Mouse (Mus musculus): ENCODE measurements around the gene Zfp607b. TPM values are rescaled to one million over a fixed set of nuclear protein-coding genes. Genes with fewer than 3 reads are reported as not detected.

The Zfp607b gene
- polyA plus RNA-seq, 1 experiment from 2014 or later = 16.7 TPM

DNA sequence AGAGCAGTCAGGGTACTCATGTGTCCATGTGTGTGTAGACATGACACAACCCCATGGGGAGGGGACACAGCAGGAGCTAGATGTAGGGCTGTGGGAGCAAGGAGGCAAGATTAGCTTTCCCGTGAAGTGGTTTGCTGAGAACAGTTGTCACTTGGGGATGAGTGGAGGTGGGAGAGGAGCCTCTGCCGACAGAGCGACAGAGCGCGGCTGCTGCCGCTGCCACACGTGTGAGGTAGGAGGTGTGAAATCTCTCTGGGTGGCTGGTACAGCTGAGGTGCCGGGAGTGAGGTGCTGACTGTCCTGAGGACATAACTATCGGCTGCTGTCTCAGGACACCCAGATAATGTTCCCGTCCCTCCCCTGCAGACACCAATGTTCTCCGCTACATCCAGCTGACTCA, 33.6 kb upstream of the Zfp607b start:
- Histone ChIP-seq H3K27me3 (ENCODE audit: control insufficient read depth, insufficient read depth, low read depth, low read length) (no peaks in the 10 kb centered on the region), H3K36me3 (ENCODE audit: control insufficient read depth, insufficient read depth, low read length) (peaks cover 11% of the 10 kb centered on the region), H3K4me1 (ENCODE audit: control insufficient read depth, insufficient read depth, low read length) (peaks cover 25% of the 10 kb centered on the region), H3K4me3 (ENCODE audit: low read depth, low read length) (no peak overlapping the region), H3K9ac (ENCODE audit: low read depth, low read length) (no peak overlapping the region), H3K9me3 (replicated peaks; ENCODE audit: control insufficient read depth, low read length, poor library complexity, severe bottlenecking) (no peaks in the 10 kb centered on the region), H3K4me2 (ENCODE audit: low read length) (peak overlapping the region; percentile 64; the same call in 1 of the 2 replicates), H3K27ac (ENCODE audit: low read length) (no peak overlapping the region)
- WGBS = 75% methylated on average over 11 of the region's 11 CpGs
- no peak for ATAC-seq

DNA sequence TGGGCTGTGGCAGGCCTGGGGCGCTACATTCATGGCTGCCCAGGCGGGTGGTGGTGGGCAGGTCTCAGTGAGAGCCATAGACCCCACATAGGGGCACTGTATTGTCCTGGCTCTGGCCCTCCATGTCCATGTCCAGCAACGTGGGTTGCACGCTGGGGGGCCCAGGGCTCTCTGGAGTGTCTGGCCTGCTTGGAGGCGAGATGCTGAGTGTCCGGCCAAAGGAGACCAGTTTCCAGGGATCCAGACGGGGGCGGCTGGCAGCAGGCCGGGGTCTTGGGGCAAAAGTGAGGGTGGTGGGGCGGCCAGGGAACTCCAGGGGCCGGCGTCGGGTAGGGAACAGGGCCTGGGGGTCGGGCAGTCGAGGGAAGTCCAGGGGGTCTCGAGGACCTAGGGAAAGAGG, 32.5 kb upstream of the Zfp607b start:
- Histone ChIP-seq H3K4me1 (ENCODE audit: control insufficient read depth, insufficient read depth, low read length) (peaks cover 23% of the 10 kb centered on the region), H3K27ac (ENCODE audit: low read length) (no peak overlapping the region), H3K4me2 (ENCODE audit: low read length) (no peak overlapping the region), H3K9me3 (replicated peaks; ENCODE audit: control insufficient read depth, low read length, poor library complexity, severe bottlenecking) (no peaks in the 10 kb centered on the region), H3K4me3 (ENCODE audit: low read depth, low read length) (no peak overlapping the region), H3K27me3 (ENCODE audit: control insufficient read depth, insufficient read depth, low read depth, low read length) (no peaks in the 10 kb centered on the region), H3K9ac (ENCODE audit: low read depth, low read length) (no peak overlapping the region), H3K36me3 (ENCODE audit: control insufficient read depth, insufficient read depth, low read length) (peaks cover 18% of the 10 kb centered on the region)
- WGBS = 88% methylated on average over 16 of the region's 16 CpGs
- no peak for ATAC-seq

DNA sequence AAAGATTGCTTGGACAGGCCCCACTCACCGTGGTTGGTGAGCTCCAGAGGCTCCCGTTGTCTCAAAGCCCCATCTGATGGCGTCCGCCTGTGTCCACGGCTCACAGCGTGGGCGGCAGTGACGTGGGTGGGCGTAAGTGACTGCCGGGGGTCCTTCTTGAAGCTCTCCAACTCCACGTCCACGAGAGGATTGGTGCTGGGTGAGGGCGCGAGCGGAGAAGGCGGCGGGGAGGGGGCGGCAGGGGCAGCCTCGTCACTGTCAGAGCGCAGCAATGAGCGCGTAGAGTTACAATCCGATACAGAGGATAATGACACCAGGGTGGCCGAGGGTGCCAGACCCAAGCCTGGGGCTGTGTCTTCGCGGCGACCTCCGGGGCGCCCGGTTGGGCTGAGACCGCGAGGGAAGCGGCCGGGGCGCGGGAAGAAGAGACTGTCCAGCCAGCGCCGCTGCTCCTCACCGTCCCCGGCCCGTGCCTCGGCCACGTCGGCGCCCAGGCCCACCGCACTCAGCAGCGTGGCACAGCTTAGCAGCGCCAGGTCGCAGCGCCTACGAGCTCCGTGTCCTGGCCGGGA, 31.2 kb upstream of the Zfp607b start:
- Histone ChIP-seq H3K4me3 (ENCODE audit: low read depth, low read length) (no peak overlapping the region), H3K4me2 (ENCODE audit: low read length) (no peak overlapping the region), H3K4me1 (ENCODE audit: control insufficient read depth, insufficient read depth, low read length) (peaks cover 21% of the 10 kb centered on the region), H3K9me3 (replicated peaks; ENCODE audit: control insufficient read depth, low read length, poor library complexity, severe bottlenecking) (no peaks in the 10 kb centered on the region), H3K27me3 (ENCODE audit: control insufficient read depth, insufficient read depth, low read depth, low read length) (no peaks in the 10 kb centered on the region), H3K36me3 (ENCODE audit: control insufficient read depth, insufficient read depth, low read length) (peaks cover 23% of the 10 kb centered on the region), H3K9ac (ENCODE audit: low read depth, low read length) (no peak overlapping the region), H3K27ac (ENCODE audit: low read length) (no peak overlapping the region)
- no peak for ATAC-seq
- WGBS = 35% methylated on average over 51 of the region's 53 CpGs

DNA sequence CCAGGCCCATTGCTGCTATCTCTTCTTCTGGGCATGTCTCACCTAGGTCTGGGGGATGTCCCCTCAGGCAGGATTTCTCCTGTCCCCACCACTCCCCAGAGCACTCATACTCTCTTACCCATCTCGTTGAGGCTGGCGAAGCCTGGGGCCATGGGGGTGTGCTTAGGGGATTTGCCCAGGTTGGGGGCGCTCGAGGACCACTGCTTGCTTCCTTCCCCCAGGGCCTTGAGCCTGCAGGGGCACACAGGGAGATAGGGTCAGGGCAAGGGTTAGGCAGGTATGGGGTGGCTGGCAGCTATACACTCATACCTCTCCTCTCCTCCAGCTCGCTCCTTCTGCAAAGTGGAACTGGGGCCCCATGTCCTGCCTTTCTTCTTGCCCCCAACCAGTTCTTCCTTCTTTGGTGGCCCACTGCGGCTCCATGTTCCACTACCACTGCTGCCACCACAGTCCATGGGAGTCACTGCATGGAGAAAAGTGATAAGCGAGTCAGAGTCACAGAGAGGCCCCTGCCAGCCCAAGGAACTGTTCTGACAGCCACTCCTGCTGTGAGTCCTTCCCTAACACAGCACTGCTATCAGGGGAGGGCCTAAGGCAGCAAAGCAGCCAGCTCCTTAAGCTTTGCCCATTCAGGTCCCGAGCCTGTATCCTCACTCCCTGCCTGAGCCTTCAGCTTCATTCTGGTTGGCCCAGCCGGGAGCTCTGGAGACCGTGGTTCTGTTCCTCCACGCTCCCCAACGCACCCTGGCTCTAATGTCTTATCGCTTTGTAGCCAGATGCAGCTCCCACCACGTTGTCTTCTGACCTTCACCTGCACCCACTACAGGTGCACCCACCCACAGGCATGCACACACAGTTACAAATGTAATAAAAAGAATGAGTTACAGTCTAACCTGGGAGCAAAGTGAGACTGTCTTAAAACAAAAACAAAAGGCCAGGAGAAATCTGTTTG, 30.2 kb upstream of the Zfp607b start:
- Histone ChIP-seq H3K4me3 (ENCODE audit: low read depth, low read length) (no peak overlapping the region), H3K27me3 (ENCODE audit: control insufficient read depth, insufficient read depth, low read depth, low read length) (no peaks in the 10 kb centered on the region), H3K36me3 (ENCODE audit: control insufficient read depth, insufficient read depth, low read length) (peaks cover 26% of the 10 kb centered on the region), H3K9me3 (replicated peaks; ENCODE audit: control insufficient read depth, low read length, poor library complexity, severe bottlenecking) (no peaks in the 10 kb centered on the region), H3K27ac (ENCODE audit: low read length) (no peak overlapping the region), H3K4me1 (ENCODE audit: control insufficient read depth, insufficient read depth, low read length) (peaks cover 16% of the 10 kb centered on the region), H3K4me2 (ENCODE audit: low read length) (no peak overlapping the region), H3K9ac (ENCODE audit: low read depth, low read length) (no peak overlapping the region)
- 60% methylated on average over 14 of the region's 14 CpGs for WGBS
- ATAC-seq = no peak

DNA sequence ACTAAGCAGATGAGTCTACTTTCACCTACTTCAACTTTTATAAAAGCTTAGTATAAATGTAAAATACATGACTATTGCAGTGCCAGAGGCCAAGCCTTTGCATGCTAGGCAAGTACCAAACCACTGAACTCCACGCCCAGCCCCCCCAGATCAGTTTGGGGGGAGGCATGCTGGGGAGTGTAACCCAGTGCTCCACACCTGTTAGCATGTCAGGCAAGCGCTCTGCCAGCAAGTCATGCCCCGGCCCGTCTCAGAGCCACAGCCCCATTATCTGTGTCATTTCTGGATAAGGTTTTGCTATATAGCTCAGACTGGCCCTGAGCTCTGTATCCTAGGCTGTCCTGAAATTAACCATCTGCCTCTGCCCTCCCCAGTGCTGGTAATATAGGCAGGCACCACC, 27.1 kb upstream of the Zfp607b start:
- no peak for ATAC-seq
- Histone ChIP-seq H3K9me3 (replicated peaks; ENCODE audit: control insufficient read depth, low read length, poor library complexity, severe bottlenecking) (no peaks in the 10 kb centered on the region), H3K27me3 (ENCODE audit: control insufficient read depth, insufficient read depth, low read depth, low read length) (no peaks in the 10 kb centered on the region), H3K4me1 (ENCODE audit: control insufficient read depth, insufficient read depth, low read length) (no peaks in the 10 kb centered on the region), H3K27ac (ENCODE audit: low read length) (no peak overlapping the region), H3K36me3 (ENCODE audit: control insufficient read depth, insufficient read depth, low read length) (peaks cover 35% of the 10 kb centered on the region), H3K4me2 (ENCODE audit: low read length) (no peak overlapping the region), H3K4me3 (ENCODE audit: low read depth, low read length) (no peak overlapping the region), H3K9ac (ENCODE audit: low read depth, low read length) (no peak overlapping the region)
- 95% methylated on average over 4 of the region's 4 CpGs for WGBS

DNA sequence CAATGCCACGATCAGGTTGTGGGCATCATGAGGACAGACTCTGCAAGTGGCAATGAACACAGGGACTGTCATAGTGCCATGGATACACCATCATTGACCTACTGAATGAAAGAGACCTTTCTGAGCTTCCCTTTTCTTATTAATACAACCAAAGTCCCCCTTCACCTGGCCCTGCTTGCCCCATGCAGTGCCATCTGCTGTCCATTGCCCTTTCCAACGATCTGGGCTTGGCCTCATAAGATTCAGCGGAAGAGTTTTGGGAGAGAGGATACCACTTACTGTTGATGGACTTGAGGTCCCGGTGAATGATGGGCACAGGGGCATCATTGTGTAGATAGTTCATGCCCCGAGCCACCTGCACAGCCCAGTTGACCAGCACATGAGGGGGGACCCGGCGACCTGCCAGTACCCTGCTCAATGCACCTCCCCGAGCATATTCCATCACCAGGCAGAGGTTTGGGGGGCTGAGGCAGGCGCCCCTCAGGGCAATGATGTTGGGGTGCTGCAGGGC, 16.0 kb upstream of the Zfp607b start:
- H3K4me1 ChIP-seq (ENCODE audit: control insufficient read depth, insufficient read depth, low read length) = peaks cover 38% of the 10 kb centered on the region
- H3K27ac ChIP-seq (ENCODE audit: low read length) = peak overlapping the region; percentile 85; the same call in 1 of the 2 replicates

DNA sequence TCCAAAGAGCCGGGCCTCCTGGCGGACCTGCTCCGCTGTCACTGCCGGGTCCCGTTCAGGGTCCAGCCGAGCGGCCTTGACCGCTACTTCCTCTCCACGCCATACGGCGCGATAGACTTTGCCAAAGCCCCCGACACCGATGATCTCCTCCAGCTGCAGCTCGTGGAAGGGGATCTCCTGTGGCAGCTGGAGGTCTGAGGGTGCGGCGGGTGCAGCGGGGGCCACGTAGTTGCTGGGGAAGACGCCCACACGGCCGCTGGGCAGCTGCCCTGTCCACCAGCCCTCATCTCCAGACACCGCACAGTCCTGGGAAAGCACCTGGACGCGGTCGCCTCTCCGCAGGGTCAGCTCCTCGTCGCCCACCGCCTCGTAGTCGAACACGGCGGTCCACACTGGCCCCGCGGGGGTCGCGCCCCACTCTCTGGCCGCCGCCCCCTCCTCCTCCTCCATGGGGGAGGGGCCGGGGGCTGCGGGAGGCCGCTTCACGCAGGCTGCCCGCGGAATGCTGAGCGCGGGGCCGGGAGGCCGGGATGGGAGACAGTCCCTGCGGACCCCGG, 15.5 kb upstream of the Zfp607b start:
- H3K27ac ChIP-seq (ENCODE audit: low read length) = peak overlapping the region; percentile 85
- peak overlapping the region; percentile 95 for H3K4me2 ChIP-seq (ENCODE audit: low read length)
- no peaks in the 10 kb centered on the region for H3K27me3 ChIP-seq (ENCODE audit: control insufficient read depth, insufficient read depth, low read depth, low read length)
- H3K4me3 ChIP-seq (ENCODE audit: low read depth, low read length) = peak overlapping the region; percentile 75
- peak; percentile 40 for ATAC-seq
- 2% methylated on average over 42 of the region's 52 CpGs for WGBS
- no peaks in the 10 kb centered on the region for H3K9me3 ChIP-seq (replicated peaks; ENCODE audit: control insufficient read depth, low read length, poor library complexity, severe bottlenecking)
- peaks cover 38% of the 10 kb centered on the region for H3K4me1 ChIP-seq (ENCODE audit: control insufficient read depth, insufficient read depth, low read length)
- peak overlapping the region; percentile 91 for H3K9ac ChIP-seq (ENCODE audit: low read depth, low read length)
- H3K36me3 ChIP-seq (ENCODE audit: control insufficient read depth, insufficient read depth, low read length) = no peaks in the 10 kb centered on the region; the same call in 1 of the 2 replicates

More for the DNA sequence above, 16.0 kb upstream of the Zfp607b start:
- Histone ChIP-seq H3K27me3 (ENCODE audit: control insufficient read depth, insufficient read depth, low read depth, low read length) (no peaks in the 10 kb centered on the region), H3K9ac (ENCODE audit: low read depth, low read length) (peak overlapping the region; percentile 91), H3K9me3 (replicated peaks; ENCODE audit: control insufficient read depth, low read length, poor library complexity, severe bottlenecking) (no peaks in the 10 kb centered on the region), H3K4me3 (ENCODE audit: low read depth, low read length) (peak overlapping the region; percentile 75), H3K36me3 (ENCODE audit: control insufficient read depth, insufficient read depth, low read length) (no peaks in the 10 kb centered on the region; the same call in 1 of the 2 replicates), H3K4me2 (ENCODE audit: low read length) (peak overlapping the region; percentile 95)
- WGBS = 51% methylated on average over 9 of the region's 9 CpGs
- ATAC-seq = 0 out of 2 replicates have a peak, but pooled peaks have one; percentile 0

DNA sequence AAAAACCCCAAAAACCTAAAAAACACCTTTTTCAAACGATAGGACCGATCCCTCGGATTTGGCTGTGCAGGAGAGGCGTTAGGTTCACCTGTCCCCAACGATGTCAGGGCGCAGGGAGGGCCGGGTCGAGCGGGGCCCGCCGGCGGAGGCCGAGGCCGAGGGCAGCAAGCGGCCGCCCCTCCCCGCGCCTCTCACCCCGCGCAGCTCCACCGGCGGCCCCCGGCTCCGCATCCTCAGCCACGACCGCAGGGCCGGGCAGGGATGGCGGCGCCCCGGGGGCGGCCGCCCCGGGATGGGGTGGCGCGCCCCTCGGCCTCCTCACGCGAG, 15.0 kb upstream of the Zfp607b start:
- Histone ChIP-seq H3K9ac (ENCODE audit: low read depth, low read length) (peak overlapping the region; percentile 91), H3K4me1 (ENCODE audit: control insufficient read depth, insufficient read depth, low read length) (peaks cover 38% of the 10 kb centered on the region), H3K27me3 (ENCODE audit: control insufficient read depth, insufficient read depth, low read depth, low read length) (no peaks in the 10 kb centered on the region), H3K27ac (ENCODE audit: low read length) (peak overlapping the region; percentile 85), H3K4me2 (ENCODE audit: low read length) (peak overlapping the region; percentile 95), H3K4me3 (ENCODE audit: low read depth, low read length) (peak overlapping the region; percentile 75), H3K36me3 (ENCODE audit: control insufficient read depth, insufficient read depth, low read length) (no peaks in the 10 kb centered on the region; the same call in 1 of the 2 replicates), H3K9me3 (replicated peaks; ENCODE audit: control insufficient read depth, low read length, poor library complexity, severe bottlenecking) (no peaks in the 10 kb centered on the region)
- ATAC-seq = no peak; the same call in 1 of the 2 replicates
- WGBS = under 1% methylated on average over 32 of the region's 38 CpGs

Data from midbrain, embryonic 16.5 days (tissue).